Mouse (Mus musculus): ENCODE results near the gene Taar4. TPM values are rescaled to one million over a fixed set of nuclear protein-coding genes. Genes with fewer than 3 reads are reported as not detected.

Gene Taar4
- not detected for polyA plus RNA-seq (2017; shearing (Covaris generic))

DNA sequence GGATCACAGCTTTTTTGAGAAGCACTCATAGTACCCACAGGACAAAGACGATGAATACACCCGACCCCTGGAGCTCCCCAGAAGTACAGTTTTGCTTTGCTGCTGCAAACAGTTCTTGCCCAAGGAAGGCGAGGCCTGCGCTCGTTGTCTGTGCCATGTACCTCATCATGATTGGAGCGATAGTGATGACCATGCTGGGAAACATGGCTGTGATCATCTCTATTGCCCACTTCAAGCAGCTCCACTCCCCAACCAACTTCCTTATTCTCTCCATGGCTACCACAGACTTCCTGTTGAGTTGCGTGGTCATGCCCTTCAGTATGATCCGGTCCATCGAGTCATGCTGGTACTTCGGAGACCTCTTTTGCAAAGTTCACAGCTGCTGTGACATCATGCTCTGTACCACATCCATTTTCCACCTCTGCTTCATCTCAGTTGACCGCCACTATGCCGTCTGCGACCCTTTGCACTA is at the start of gene Taar4:
Gene Taar4 (plus strand): TSS at position 51 of the 472 bp plus-strand sequence.
- no peak for ATAC-seq

DNA sequence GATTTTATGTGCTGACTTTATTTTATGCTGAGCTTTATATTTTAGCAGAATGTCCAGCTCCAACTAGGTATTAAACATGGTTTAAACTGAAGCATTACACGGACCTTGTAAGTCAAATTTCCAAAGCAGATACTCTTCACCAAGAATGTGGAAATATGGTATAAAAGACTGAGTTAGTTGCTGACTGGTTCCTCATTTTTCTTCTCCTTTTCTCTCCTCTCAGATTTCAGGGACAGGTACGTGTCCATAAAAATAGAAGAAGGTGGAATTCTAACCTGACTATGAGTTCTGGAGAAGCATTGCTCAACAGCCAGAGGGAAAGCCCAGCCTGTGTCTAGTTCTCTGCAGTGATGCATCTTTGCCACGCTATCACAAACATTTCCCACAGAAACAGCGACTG is 40.2 kb upstream of the Taar4 start, which contains the start of gene Taar1:
Gene Taar1 (plus strand): TSS at position 301 of the 400 bp plus-strand sequence.
- no peak for ATAC-seq

DNA sequence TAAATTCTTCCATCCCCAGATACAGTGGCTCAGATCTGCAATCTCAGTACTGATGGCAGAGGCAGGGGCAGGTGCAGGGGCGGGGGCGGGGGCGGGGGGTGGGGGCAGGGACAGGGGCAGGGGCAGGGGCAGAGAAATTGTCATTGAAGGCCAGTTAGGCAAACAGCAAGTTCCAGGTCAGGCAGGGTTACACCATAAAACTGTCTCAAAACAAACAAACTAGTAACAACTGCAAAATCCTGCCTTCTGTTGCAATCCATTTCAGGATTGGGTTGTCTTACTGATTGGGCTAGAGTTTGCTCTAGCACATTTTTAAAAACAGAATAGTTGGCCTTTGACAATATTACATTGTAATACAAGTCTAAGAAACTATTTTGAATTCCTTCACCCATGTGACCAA is 37.8 kb upstream of the Taar4 start:
- no peak for ATAC-seq

DNA sequence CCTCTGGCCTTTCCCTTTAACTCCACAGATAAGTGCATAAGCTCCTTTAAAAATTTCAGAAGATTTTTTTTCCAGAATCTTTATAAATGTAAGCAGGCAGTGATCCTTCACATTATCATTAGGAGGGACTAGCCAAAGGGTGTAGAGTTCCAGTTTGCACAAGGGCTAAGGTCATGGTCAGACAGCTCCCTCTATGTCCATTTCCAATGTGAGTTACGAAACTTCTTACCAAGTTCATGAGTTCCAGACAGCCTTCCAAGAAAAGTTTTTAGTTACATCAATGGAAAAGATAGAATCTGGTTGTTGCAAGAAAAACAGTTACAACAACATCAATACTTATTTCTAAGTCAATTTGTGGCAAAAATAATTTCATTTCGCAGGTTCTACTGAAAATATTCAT is 36.4 kb upstream of the Taar4 start:
- ATAC-seq = no peak

DNA sequence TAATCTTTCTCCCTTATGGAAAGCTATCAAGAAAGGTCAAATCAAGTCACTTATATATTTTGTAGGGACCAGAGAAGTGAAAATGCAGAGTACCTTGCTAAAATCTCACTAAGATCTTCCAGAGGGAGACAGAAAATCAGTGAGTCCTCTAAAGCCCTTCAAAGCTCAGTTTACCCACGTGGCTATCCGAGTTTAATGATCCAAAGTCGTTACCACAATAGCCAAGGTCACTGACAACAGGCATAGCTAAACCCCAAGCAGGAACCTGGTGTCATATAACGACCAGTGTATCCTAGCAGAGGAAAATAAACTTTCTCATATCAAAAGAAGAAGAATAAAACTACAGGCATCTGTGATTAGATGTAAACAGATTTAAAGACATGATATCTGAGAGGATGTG is 22.7 kb upstream of the Taar4 start:
- no peak for ATAC-seq

DNA sequence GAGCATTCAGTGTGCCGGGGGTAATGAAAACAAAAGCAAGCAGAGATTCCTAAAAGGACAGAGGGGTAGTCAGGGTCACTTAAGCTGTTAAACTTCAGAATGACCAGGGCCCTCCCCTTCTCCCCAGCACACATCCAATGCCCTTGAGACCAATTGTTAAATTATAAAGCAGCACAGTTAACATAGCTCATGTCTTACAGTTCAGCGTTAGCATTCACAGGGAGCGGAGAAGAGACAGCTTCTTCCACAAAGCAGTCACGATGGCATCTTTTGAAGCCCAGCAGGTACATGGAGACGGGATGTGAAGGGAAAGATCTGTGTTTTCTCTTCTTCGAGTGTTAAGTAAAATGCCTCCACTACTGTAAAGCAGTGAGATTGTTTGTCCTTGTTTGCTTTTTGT is 22.0 kb upstream of the Taar4 start, which contains the start of gene Taar2:
Gene Taar2 (plus strand): TSS at position 261 of the 400 bp plus-strand sequence.
- ATAC-seq = no peak

DNA sequence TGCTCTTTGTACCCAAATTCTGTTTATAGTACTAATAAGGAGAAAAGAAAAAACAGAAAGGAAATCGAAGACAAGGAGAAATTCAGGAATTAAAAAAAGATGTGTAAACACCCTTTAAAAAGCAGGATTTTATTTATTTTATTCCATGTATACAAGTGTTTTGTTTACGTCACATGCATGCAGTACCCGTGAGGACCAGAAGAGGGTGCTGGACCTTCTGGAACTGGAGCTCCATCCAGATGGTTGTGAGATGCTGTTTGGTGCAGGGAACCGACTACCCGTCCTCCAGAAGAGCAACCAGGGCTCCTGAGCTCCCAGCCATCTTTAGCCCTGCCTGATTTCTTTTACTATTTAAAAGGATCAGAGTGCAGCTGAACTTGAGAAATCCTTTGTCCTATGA is 17.8 kb upstream of the Taar4 start:
- ATAC-seq = no peak

DNA sequence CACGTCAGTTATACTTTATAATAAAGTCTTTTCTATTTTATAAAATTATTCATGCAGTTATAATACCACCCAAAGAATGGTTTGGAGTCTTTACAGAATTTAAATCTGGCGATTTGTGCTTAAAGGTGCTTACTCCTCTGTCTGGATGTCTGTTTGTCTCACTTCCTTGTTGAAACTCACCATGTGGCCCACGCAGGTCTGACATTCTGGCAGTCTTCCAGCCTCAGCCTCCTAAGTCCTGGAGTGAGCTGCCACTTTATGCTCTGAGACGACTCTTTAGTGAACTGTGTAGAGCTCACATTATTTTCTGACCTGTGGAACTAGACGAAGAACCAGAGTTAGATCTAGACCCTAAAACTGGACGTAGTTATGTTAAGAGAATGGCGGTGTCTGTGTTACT is 12.3 kb upstream of the Taar4 start:
- no peak for ATAC-seq

DNA sequence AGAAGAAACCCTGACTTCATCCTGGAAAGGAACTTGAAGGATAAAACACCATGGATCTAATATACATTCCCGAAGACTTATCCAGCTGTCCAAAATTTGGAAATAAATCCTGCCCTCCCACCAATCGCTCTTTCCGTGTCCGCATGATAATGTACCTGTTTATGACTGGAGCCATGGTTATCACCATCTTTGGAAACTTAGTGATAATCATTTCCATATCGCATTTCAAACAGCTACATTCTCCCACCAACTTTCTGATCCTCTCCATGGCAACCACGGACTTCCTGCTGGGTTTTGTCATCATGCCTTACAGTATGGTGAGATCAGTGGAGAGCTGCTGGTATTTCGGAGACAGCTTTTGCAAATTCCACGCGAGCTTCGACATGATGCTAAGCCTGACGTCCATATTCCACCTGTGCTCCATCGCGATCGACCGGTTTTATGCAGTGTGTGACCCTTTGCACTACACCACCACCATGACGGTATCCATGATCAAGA is 10.7 kb upstream of the Taar4 start, which contains the start of gene Taar3:
Gene Taar3 (plus strand): TSS at position 51 of the 498 bp plus-strand sequence.
- no peak for ATAC-seq

DNA sequence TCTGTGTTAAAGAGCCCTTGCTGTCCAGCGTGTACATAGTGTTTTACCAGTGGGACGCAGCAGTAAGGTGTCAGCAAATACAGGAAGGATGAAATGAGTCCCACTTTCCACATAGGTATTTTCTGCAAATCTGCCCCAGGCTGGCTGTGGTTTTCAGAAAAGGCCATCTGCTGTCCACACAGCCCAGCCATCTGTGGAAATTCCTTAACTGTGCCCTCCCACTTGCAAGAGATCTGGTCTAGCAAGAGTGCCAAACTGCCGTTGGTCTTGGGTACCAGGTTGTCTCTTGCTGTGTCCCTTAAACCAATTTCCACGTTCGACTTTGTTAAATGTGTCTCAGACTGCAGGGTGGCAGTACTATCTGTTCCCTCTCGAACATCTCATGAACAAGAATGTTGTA is 8.6 kb upstream of the Taar4 start:
- no peak for ATAC-seq

DNA sequence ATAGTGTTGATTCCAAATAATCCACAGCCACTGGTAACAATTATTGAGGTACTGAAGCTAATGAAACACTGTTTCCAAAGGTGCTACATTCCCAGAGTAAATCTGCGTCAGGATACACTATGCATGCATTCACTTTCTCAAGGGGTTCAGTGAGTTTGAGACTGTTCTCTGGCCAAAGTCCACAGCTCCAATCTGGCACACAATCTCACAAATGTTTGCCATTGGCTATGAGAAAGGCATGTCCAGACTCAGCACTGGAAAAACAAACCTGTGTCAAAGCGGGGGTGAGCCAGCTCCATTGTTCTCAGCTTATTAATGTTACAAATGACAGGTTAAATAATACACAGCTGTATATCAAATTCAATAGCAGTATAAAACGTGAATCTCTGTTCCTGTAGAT is 1.2 kb upstream of the Taar4 start:
- ATAC-seq = no peak

DNA sequence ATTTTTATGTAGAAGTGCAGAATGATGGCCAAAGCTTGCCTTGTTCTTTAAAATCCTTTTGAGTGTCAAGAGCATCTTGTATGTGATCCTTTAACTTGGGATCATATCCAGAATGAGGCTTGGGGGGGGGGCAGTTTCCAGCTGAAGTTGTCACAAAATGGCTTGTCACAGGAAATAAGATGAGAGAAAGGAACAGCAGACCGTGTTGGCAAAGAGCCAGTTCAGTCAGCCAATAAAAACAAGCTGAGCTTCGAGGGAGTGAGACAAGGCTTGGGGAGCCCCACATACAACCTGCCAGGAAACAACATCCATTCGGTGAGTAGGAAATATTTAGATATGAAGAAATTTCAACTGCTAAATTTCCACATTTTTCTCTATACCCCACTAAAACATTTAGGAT is 3.1 kb downstream of the Taar4 start:
- ATAC-seq = no peak

DNA sequence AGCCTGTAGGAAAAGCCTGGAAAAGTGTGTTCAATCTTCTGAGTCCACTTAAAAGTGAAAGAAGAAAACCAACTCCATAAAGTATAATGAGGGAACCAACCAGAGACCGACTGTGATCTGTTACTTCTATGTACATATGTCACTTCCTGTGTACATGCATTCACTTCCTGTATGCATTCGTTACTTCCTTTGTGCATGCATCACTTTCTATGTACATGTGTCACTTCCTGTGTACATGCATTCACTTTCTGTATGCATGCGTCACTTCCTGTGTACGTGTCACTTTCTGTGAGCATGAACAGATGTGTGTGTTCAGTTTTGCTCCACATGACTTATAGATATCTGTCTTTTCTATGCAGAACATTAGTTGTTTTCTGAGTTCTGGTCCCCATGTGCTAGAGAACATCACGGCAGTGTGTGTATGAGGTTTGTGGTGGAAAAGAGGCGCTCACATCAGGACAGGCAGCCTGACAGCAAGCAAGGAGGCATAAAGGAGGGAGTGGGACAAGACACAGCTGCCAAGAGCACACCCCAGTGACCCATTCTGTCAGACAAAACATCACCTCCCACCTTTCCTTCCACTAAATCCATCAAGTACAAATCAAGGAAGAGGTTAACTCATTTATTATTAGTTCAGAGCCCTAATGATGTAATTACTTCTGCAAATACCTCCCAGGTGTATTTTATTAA is 4.8 kb downstream of the Taar4 start:
- peak; percentile 39 for ATAC-seq

DNA sequence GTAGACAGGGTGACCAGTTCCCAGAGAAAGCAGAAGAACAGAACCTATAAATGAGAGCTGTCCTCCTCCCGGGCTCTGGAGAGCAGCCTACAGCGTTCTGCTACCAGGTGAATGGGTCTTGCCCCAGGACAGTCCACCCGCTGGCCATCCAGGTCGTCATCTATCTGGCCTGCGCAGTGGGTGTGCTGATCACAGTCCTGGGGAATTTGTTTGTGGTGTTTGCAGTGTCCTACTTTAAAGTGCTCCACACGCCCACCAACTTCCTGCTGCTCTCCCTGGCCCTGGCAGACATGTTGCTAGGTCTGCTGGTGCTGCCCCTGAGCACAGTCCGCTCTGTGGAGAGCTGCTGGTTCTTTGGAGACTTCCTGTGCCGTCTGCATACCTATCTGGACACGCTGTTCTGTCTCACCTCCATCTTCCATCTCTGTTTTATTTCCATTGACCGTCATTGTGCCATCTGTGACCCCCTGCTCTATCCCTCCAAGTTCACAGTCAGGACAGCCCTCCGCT is 10.4 kb downstream of the Taar4 start, which contains the start of gene Taar5:
Gene Taar5 (plus strand): TSS at position 51 of the 510 bp plus-strand sequence.
- ATAC-seq = no peak

DNA sequence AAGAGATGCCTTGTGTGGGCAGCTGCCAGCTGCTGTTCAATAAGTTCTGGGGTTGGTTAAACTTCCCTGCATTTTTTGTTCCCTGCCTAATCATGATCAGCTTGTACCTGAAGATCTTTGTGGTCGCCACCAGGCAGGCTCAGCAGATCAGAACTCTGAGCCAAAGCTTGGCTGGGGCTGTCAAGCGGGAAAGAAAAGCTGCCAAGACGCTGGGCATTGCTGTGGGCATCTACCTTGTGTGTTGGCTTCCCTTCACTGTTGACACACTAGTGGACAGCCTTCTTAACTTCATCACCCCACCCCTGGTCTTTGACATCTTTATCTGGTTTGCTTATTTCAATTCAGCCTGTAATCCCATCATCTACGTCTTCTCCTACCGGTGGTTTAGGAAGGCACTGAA is 11.0 kb downstream of the Taar4 start:
- ATAC-seq = no peak

DNA sequence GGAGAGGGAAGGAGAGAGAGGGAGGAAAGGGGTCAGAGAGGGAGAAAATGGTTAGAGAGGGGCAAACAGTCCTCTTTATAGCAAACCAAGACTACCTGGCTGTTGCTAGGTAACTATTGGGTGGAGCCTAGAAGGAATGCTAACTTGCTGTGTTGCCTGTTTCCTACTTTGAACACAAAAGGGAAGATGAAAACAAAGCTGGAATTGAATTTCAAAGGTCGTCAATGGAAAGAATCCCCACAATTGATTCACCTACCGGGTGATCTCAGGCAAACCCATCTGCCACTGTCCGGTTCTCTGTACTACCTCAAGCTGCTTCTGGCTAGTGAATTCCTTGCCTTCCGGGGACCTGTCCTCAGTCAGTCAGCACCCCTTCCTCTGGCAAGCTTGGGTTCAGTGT is 17.7 kb downstream of the Taar4 start:
- no peak for ATAC-seq

DNA sequence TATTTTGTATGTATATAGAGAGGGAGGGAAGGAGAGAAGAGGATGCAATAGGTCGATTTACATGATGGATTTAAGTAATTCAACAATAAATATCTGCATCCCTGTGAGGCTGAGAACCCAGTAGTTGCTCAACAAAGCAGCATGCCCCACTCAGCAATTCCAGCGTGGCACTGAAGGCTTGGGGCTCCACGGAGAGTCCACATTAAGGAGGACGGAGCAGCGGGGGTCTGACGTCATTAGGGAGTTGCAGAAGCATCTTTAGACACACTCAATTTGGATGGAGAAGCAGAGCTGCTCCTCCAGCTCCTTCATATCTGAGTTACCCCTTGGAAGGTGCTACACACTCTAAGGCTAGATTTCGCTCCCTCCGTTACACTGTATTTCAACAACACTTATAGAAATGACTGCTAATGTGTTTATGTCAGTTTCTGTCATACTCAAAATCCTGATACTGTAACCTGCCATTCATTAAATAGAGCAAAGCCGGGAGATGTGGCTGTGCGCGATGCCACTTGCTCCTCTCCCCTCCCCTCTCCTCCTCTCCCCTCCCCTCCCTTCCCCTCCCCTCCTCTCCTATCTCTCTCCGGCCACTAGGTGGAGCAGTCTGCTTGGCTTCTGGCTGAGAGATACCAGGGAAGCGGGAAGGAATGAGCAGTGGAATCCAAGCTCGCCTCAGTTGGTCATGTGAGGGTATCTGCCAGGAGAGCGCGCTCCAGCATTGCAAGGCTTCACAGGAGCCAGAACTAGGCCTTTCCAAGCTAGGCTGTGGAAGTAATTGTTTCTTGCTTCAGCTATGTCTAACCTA is 18.8 kb downstream of the Taar4 start:
- ATAC-seq = no peak

DNA sequence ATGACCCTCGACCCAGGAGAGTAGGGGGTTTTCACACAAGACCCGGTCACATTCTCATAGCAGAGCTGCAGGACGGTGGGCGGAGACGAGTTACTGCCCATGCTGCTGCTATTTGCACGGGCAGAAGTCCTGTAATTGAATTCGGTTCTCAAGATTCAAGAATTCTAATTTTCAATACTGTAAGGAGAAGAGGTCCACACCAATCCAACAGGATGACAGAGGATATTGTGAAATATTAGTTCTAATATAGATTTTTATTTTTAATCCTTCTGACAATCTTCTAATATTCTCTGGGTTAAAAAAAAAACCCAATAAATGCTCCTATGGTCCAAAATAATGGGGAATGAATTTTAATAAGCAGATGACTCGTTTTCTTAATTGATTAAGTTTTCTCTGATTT is 25.3 kb downstream of the Taar4 start, which contains the start of gene Taar6:
Gene Taar6 (minus strand): TSS at position 101 of the 400 bp plus-strand sequence.
- ATAC-seq = no peak

DNA sequence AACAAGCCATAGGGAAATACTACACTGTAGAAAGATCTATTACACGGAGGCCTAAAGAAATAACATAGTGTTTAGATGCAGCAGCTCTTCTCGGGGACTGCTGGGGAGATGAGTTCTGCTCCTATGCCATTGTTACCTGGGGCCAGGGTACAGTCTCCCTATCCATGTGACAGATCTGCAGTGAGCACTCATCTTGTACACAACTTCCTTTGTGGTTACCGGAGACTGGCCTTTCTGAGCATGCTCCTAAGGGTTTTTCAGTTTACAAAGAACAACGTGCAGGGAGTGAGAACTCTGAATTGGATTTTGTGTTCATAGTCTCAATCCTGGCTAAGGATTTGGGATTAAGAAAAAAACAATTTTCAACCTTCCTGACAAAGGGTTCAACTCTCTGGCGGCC is 26.1 kb downstream of the Taar4 start:
- ATAC-seq = no peak

DNA sequence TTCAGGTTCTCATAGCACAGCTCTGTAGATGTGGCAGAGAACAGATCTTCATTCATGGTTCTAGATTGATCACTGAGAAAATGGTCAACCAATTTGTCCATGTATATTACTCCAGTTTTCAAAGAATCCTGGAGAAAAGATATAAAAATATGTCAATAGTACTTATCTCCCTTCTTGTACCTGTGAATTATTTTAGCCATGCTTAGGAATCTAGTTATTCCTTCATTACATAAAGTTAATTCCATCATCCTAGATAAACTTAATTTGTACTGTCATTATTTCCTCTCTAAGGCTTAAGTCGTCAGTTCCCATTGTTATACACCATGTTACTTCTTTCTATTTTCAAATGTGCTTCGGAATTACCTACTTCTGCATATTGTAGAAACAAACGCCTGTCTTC is 33.1 kb downstream of the Taar4 start, which contains the start of gene Taar7a:
Gene Taar7a (minus strand): TSS at position 101 of the 400 bp plus-strand sequence.
- ATAC-seq = no peak

DNA sequence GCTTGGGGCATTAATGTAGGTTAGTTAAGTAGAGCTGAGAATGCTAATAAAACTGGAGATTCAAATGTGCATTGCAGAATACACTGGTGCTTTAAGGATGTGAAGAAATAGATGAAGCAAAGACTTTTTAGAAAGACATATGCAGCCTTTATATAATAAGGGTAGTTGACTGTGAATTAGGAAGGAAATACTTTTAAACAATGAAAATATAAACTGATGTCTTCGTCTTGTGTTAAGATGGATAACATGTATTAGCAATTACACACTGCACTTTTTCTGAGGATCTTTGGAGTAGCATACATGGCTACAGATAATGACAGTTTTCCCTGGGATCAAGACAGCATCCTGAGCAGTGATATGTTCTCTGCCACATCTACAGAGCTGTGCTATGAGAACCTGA is 39.3 kb downstream of the Taar4 start, which contains the start of gene Taar7b:
Gene Taar7b (plus strand): TSS at position 301 of the 400 bp plus-strand sequence.
- ATAC-seq = no peak

DNA sequence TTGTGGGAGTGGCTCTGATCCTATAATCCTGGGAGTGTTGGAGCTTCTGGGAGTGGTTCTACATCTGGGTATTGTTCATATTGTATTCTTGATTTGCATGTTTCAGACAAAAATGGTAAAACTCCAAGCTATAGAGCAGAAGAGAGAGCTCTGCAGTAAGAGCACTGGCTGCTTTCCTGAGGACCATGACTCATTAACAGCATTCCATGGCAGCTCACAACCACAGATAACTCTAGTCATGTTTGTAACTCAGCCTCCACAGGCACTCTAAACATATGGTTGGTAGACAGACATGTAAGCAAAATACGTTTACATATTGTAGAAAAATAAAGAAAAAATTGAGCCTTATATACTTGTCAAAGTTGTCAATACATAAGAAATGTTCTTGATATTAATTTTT is 46.1 kb downstream of the Taar4 start:
- no peak for ATAC-seq

DNA sequence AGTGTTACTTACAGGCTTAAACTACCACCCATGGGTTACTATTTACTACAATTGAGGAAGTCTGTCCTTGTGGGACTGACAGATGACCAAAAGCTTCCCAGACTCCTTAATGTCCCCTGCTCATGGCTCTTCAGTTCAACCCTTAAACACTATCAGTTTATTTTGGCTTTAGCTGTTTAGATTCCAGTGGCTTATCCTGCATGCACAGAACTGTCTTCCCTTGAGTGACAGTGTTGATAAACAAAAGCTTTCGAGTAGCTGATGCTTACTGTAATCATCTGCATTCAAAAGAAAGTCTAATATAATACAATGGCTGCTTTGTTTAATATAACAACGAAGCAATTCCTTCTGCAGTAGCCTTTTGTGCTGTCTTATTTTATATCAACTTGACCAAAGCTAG is 46.7 kb downstream of the Taar4 start:
- ATAC-seq = no peak

All from CD4-positive, CD25-positive, alpha-beta regulatory T cell, adult 4 months (primary cell).